Mouse (Mus musculus) heart, embryonic 14.5 days (tissue): ENCODE data around the gene Shisa6. TPM values are rescaled to one million over a fixed set of nuclear protein-coding genes. Genes with fewer than 3 reads are reported as not detected.

Experiments
- ATAC-seq: fragments of 200-750 bp; cut with Nextera tagmentation; 2 replicates; pipeline ENCODE4 v1.8.0; 2017; ENCODE audit warnings: low read depth, moderate TSS enrichment; ENCODE audit not compliant: insufficient number of reproducible peaks, insufficient read depth, low FRiP score
- H3K27ac ChIP-seq, 2 experiments: fragments of 200-500 bp in 1 of 2; fragments of 300-500 bp in 1 of 2; sonication (generic) in 1 of 2; replicated peaks in 1 of 2; 2 replicates each; pipeline ENCODE4 v1.5.1; 2012 to 2014; ENCODE audit warnings: low read depth in 2 of 2, low read length in 2 of 2, control low read depth in 1 of 2, mild to moderate bottlenecking in 1 of 2, mixed read lengths in 1 of 2; ENCODE audit not compliant: control insufficient read depth in 1 of 2, insufficient read depth in 1 of 2
- H3K27me3 ChIP-seq: fragments of 300-500 bp; sonication (generic); 2 replicates; pipeline ENCODE4 v1.6.1; 2014; ENCODE audit warnings: mild to moderate bottlenecking, low read length, control low read depth; ENCODE audit not compliant: control insufficient read depth, insufficient read depth
- H3K36me3 ChIP-seq: fragments of 300-500 bp; sonication (generic); 2 replicates; pipeline ENCODE4 v1.6.1; 2014; ENCODE audit warnings: mild to moderate bottlenecking, control low read depth, low read length, mixed read lengths; ENCODE audit not compliant: control insufficient read depth, insufficient read depth
- H3K4me1 ChIP-seq, 2 experiments: fragments of 200-500 bp in 1 of 2; fragments of 300-500 bp in 1 of 2; sonication (generic) in 1 of 2; 2 replicates each; pipeline ENCODE4 v1.6.1; 2012 to 2014; ENCODE audit warnings: low read length in 2 of 2, control low read depth in 1 of 2, mixed read lengths in 1 of 2; ENCODE audit not compliant: control insufficient read depth in 2 of 2, insufficient read depth in 2 of 2
- H3K4me2 ChIP-seq: fragments of 300-500 bp; sonication (generic); 2 replicates; pipeline ENCODE4 v1.6.1; 2014; ENCODE audit warnings: mild to moderate bottlenecking, low read length
- H3K4me3 ChIP-seq, 2 experiments: fragments of 200-500 bp in 1 of 2; fragments of 300-500 bp in 1 of 2; sonication (generic) in 1 of 2; 2 replicates each; pipeline ENCODE4 v1.5.1; 2012 to 2014; ENCODE audit warnings: low read length in 2 of 2, mild to moderate bottlenecking in 2 of 2, control low read depth in 1 of 2, low read depth in 1 of 2, moderate library complexity in 1 of 2; ENCODE audit not compliant: control insufficient read depth in 1 of 2, insufficient read depth in 1 of 2
- H3K9ac ChIP-seq: fragments of 300-500 bp; sonication (generic); 2 replicates; pipeline ENCODE4 v1.6.1; 2014; ENCODE audit warnings: mild to moderate bottlenecking, low read length
- H3K9me3 ChIP-seq: fragments of 300-500 bp; sonication (generic); 2 replicates; pipeline ENCODE4 v1.6.1; 2016; ENCODE audit warnings: low read length, control low read depth; ENCODE audit not compliant: control insufficient read depth
- WGBS: fragments of 180-500 bp; shearing (Covaris S2); extraction: QIAGEN DNeasy Blood & Tissue Kit; methylation state at CpG from one replicate; pipeline ENCODE4 v1.1.7; 2014; 5-methylcytosine and 5-hydroxymethylcytosine counted together
- polyA plus RNA-seq: library from polyadenylated mRNA; unstranded; fragments of >200 nt; fragmentation: Nextera tagmentation; extraction: Ambion mirVana; gene quantifications from 2 replicates; pipeline ENCODE4 v1.2.1, GENCODE M21; 2014

Shisa6 gene
- 0.38 and 0.84 TPM in 2 replicates for polyA plus RNA-seq

DNA sequence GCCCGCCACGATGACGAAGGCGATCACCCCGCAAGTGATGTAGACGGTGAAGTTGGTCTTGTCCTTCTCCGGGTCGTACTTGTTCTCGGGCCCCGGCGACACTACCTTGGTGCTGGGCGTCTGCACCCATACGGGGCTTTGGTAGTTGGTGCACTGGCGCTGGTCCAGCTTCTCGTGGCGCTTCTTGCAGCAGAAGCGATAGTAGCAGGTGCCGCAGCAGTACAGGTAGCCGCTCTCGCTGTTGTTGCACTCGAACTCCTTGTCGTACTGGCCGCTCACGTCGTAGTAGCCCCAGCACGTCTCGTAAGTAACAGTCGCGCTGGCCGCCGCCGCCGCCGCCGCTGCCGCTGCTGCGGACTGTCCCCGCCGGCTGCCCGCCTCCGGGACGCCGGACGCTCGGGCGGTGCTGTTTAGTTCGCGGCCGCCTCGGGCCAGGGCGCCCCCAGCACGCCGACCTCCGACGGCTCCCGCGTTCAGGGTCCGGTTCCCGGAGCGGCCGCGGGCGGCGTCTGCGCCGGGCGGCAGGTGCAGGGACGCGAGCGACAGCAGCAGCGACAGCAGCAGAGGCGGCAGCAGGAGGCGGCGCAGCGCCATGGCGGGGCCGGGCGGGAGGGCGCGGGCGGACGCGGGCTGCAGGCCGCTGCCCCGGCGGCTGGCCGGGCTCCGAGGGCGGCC is at the start of gene Shisa6:
Gene Shisa6, minus strand, starts transcription at position 594 of the 675 bp plus-strand sequence.
- H3K4me2 ChIP-seq, result peak within 1 kb of the TSS; percentile 98
- ATAC-seq, result 0 out of 2 replicates have a peak, but pooled peaks have one; percentile 35
- peaks cover 87% of the 10 kb centered on the region for H3K27me3 ChIP-seq
- peaks cover 6 to 8% of the 10 kb centered on the region in 2 experiments; a peak in 2 of 4 replicates for H3K4me1 ChIP-seq
- no peak within 1 kb of the TSS for H3K27ac ChIP-seq
- WGBS, result 1% methylated on average over 86 of the region's 89 CpGs
- peak within 1 kb of the TSS; percentile 56 to 61 for H3K4me3 ChIP-seq
- no peaks in the 10 kb centered on the region for H3K9me3 ChIP-seq
- peak within 1 kb of the TSS; percentile 61 for H3K9ac ChIP-seq
- H3K36me3 ChIP-seq, result no peaks in the 10 kb centered on the region

DNA sequence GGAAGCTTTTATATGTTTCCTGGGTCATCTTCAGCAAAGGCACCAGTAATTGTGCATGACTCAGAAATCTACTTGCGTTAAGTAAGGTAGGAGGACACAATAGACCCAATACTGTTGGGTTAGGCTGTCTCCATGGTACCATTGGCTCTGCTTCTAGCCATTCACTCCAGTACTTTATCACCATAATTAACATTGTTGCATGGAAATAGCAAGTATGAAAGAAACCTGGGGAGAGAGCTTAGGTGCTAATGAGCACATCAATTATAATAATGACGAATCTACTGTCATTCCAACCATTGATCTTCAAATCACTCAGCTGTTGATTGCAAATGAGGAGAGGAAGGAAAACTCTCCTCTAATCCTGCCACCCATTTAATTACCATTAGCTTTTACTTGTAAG is 48.1 kb upstream of the Shisa6 start:
- no peaks in the 10 kb centered on the region for H3K27me3 ChIP-seq
- ATAC-seq, result no peak
- no peak overlapping the region for H3K4me3 ChIP-seq
- H3K4me1 ChIP-seq, result no peaks in the 10 kb centered on the region
- H3K27ac ChIP-seq, result no peak overlapping the region
- H3K36me3 ChIP-seq, result no peaks in the 10 kb centered on the region
- no peak overlapping the region for H3K4me2 ChIP-seq
- no peaks in the 10 kb centered on the region for H3K9me3 ChIP-seq
- no peak overlapping the region for H3K9ac ChIP-seq
- WGBS, result 27% methylated on average over 2 of the region's 2 CpGs

DNA sequence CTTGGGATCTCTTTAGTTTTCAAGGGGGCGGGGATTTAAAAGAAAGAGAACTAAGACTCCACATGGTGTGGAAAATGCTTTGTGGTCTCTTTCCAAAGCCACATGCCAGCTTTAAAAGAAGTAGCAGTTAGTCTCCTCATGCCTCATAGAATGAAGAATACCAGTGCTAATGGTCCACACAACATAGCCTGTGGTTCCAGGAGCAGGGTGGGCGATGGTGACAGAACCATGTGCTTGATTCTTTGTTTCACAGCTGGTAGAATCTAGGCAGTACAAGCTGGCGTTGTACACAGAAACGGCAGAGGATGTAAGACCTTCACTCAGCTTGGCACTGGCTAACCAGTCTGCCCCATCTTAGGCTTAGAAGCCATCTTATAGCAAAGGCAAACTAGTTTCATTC is 43.3 kb upstream of the Shisa6 start:
- Histone ChIP-seq H3K9ac (no peak overlapping the region), H3K4me2 (no peak overlapping the region), H3K27ac (no peak overlapping the region), H3K4me1 (peaks cover 2 to 3% of the 10 kb centered on the region in 2 experiments; a peak in 2 of 4 replicates), H3K9me3 (no peaks in the 10 kb centered on the region), H3K27me3 (peaks cover 22% of the 10 kb centered on the region), H3K36me3 (no peaks in the 10 kb centered on the region), H3K4me3 (no peak overlapping the region)
- WGBS, result 75% methylated on average over 4 of the region's 4 CpGs
- no peak for ATAC-seq

DNA sequence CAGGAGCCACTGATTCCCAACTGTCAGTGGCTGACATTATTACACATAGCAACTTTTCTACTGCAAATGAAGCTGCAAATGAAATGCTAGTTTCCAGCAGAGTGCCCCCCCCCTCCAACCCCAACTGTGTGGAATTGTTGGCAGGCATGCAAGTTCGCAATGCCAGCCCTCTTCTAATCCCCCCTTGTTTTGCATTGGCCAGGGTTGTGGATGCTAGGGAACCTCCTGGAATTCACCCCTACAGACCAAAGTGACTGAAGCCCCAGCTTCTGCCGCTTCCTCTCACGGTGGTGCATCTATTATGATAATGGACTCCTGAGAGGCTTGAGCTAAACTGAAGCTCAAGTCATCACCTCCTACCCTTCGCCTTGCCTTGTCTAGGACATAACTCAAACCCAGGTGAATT is 42.6 kb upstream of the Shisa6 start:
- no peak for ATAC-seq
- H3K36me3 ChIP-seq, result no peaks in the 10 kb centered on the region
- no peak overlapping the region for H3K27ac ChIP-seq
- H3K9ac ChIP-seq, result no peak overlapping the region
- peaks cover 2 to 3% of the 10 kb centered on the region in 2 experiments; a peak in 2 of 4 replicates for H3K4me1 ChIP-seq
- H3K4me3 ChIP-seq, result no peak overlapping the region
- H3K27me3 ChIP-seq, result peaks cover 22% of the 10 kb centered on the region
- WGBS, result 13% methylated on average over 4 of the region's 4 CpGs
- H3K9me3 ChIP-seq, result no peaks in the 10 kb centered on the region
- H3K4me2 ChIP-seq, result no peak overlapping the region

DNA sequence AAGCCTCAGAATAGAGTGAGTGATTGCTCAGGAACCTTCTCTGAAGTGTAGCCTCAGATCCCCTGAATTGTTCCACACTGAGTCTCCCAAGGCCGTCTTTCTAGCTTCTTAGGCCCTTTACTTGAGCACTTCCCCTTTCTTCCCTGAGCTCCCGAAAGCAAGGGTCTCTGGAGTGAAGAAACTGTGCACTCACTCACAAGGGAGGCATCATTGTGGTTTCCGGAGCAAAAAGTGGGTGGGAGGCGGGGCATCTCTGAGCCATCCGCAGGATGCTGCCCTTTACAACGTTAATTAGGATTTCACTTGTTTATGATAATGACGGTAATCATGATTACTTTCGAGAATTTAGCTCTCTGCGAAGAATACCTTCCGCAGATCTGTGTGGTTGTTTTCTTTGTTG is 41.6 kb upstream of the Shisa6 start:
- Histone ChIP-seq H3K9ac (no peak overlapping the region), H3K27ac (no peak overlapping the region), H3K36me3 (no peaks in the 10 kb centered on the region), H3K9me3 (no peaks in the 10 kb centered on the region), H3K27me3 (peaks cover 22% of the 10 kb centered on the region), H3K4me3 (no peak overlapping the region; a peak in 1 of 4 replicates), H3K4me2 (peak overlapping the region; percentile 24), H3K4me1 (peaks cover 2 to 3% of the 10 kb centered on the region in 2 experiments; a peak in 2 of 4 replicates)
- no peak for ATAC-seq
- WGBS, result 5% methylated on average over 10 of the region's 10 CpGs

DNA sequence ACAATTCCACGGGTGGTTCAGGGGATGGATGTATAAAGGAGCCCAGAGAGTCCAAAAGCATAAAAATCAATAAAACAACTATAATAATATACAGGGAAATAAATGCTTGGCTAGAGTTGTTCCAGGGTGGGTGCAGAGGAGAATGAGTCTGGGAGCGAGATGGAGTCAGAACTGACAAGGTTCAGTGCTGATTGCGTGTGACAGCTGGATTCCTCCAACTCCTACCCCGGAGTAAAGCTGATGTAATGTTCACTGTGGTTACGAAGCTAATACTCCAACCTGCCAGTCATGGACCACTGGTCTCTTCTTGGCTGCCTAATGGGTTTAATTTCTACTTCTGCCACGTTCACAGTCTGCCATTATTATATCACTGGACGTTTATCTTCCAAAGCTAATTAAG is 36.5 kb upstream of the Shisa6 start:
- H3K27me3 ChIP-seq, result peaks cover 11% of the 10 kb centered on the region
- no peak overlapping the region for H3K27ac ChIP-seq
- H3K9me3 ChIP-seq, result no peaks in the 10 kb centered on the region
- H3K9ac ChIP-seq, result no peak overlapping the region
- ATAC-seq, result no peak
- H3K4me2 ChIP-seq, result no peak overlapping the region
- H3K36me3 ChIP-seq, result no peaks in the 10 kb centered on the region
- WGBS, result 73% methylated on average over 7 of the region's 7 CpGs
- H3K4me3 ChIP-seq, result no peak overlapping the region
- H3K4me1 ChIP-seq, result peaks cover 0 to 1% of the 10 kb centered on the region in 2 experiments; a peak in 1 of 4 replicates

DNA sequence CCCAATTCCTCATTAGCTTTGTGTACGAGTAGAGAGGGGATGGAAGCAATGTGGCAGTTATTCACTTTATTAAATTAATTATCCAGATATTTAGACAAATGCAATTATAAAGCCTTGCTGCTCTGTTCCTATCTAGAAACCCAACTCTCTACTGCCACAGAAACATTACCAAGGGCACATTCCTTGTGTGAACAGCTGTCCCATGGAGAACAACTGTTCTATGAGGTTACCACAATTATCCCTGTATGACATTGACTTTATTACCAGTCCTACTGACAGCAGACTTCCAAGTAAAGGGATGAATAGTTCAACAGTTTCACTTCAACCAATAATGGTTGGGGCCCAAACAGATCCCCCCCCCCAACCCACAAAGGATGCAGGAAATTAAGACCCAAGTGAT is 12.1 kb upstream of the Shisa6 start:
- H3K9ac ChIP-seq, result no peak overlapping the region
- WGBS, result 71% methylated on average over 1 of the region's 1 CpGs
- no peak overlapping the region for H3K4me3 ChIP-seq
- H3K27ac ChIP-seq, result no peak overlapping the region
- peaks cover 0 to 7% of the 10 kb centered on the region in 2 experiments; a peak in 2 of 4 replicates for H3K4me1 ChIP-seq
- no peak overlapping the region for H3K4me2 ChIP-seq
- no peaks in the 10 kb centered on the region for H3K36me3 ChIP-seq
- H3K9me3 ChIP-seq, result no peaks in the 10 kb centered on the region
- H3K27me3 ChIP-seq, result no peaks in the 10 kb centered on the region
- ATAC-seq, result no peak

DNA sequence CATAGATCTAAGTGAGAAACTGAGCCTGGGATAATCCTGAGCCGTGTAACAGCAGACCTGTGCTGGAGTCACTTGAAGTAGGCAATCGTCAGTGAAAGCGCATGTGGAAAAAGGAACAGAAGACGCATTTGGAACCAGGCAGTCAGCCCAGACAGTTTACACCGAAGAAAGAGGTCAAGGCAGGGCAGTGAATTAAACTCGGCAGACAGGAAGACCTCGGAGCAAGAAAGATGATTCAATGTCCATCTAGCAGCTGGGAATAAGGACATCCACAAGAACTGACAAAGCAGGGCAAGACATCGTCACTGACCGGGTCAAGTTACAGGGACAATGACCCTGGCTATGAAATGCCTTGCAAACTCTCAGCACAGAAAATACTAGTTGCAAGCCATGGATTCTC is 10.1 kb upstream of the Shisa6 start:
- H3K4me2 ChIP-seq, result no peak overlapping the region
- H3K9ac ChIP-seq, result no peak overlapping the region
- H3K27ac ChIP-seq, result no peak overlapping the region
- no peak overlapping the region for H3K4me3 ChIP-seq
- no peaks in the 10 kb centered on the region for H3K9me3 ChIP-seq
- no peaks in the 10 kb centered on the region for H3K27me3 ChIP-seq
- no peaks in the 10 kb centered on the region for H3K4me1 ChIP-seq
- WGBS, result 77% methylated on average over 9 of the region's 9 CpGs
- H3K36me3 ChIP-seq, result no peaks in the 10 kb centered on the region
- ATAC-seq, result no peak
